Mouse (Mus musculus) intestine, embryonic 14.5 days (tissue): ENCODE data around the gene Rasgef1a. TPM values are rescaled to one million over a fixed set of nuclear protein-coding genes. Genes with fewer than 3 reads are reported as not detected.

Experiments used
- ATAC-seq: fragments of 200-750 bp; cut with Nextera tagmentation; replicated peaks from 2 replicates; pipeline ENCODE4 v1.8.0; 2017; ENCODE audit warnings: low read depth, moderate number of reproducible peaks, moderate TSS enrichment, moderate library complexity; ENCODE audit not compliant: low FRiP score, low TSS enrichment
- DNase-seq: peaks from one replicate; pipeline ENCODE4 v3.0.0-alpha.2; 2018; ENCODE audit warnings: low spot score
- H3K27ac ChIP-seq: fragments of 300-500 bp; sonication (generic); 2 replicates; pipeline ENCODE4 v1.5.1; 2014; ENCODE audit warnings: low read depth, mild to moderate bottlenecking, control low read depth
- H3K27me3 ChIP-seq: fragments of 300-500 bp; sonication (generic); replicated peaks from 2 replicates; pipeline ENCODE4 v1.6.1; 2014; ENCODE audit warnings: low read length, control low read depth; ENCODE audit not compliant: control insufficient read depth, insufficient read depth
- H3K36me3 ChIP-seq: fragments of 300-500 bp; sonication (generic); 2 replicates; pipeline ENCODE4 v1.6.1; 2014; ENCODE audit warnings: low read length, control low read depth; ENCODE audit not compliant: control insufficient read depth, insufficient read depth
- H3K4me1 ChIP-seq: fragments of 300-500 bp; sonication (generic); replicated peaks from 2 replicates; pipeline ENCODE4 v1.6.1; 2014; ENCODE audit warnings: low read length, control low read depth, mixed read lengths; ENCODE audit not compliant: control insufficient read depth, insufficient read depth
- H3K4me2 ChIP-seq: fragments of 300-500 bp; sonication (generic); 2 replicates; pipeline ENCODE4 v1.6.1; 2014; ENCODE audit warnings: low read length
- H3K4me3 ChIP-seq: fragments of 300-500 bp; sonication (generic); 2 replicates; pipeline ENCODE4 v1.5.1; 2014; ENCODE audit warnings: low read depth, low read length, control low read depth, mixed read lengths
- H3K9ac ChIP-seq: fragments of 300-500 bp; sonication (generic); 2 replicates; pipeline ENCODE4 v1.6.1; 2014; ENCODE audit warnings: mild to moderate bottlenecking, low read length
- H3K9me3 ChIP-seq: fragments of 300-500 bp; sonication (generic); 2 replicates; pipeline ENCODE4 v1.6.1; 2016; ENCODE audit warnings: low read length, control low read depth; ENCODE audit not compliant: control insufficient read depth
- WGBS: fragments of 180-500 bp; shearing (Covaris S2); extraction: QIAGEN DNeasy Blood & Tissue Kit; methylation state at CpG from one replicate; pipeline ENCODE4 v1.1.7; 2014; 5-methylcytosine and 5-hydroxymethylcytosine counted together
- polyA plus RNA-seq: library from polyadenylated mRNA; unstranded; fragments of >200 nt; fragmentation: Nextera tagmentation; extraction: Ambion mirVana; gene quantifications from 2 replicates; pipeline ENCODE4 v1.2.1, GENCODE M21; 2014

The Rasgef1a gene
- polyA plus RNA-seq, 1 experiment from 2014 or later: 0.05 TPM

GRCm38 (mm10) chr6:118036118-118036805, 25.0 kb downstream of the Rasgef1a start:
- no peak overlapping the region for H3K4me3 ChIP-seq
- 65% methylated on average over 9 of the region's 9 CpGs for WGBS
- no peaks in the 10 kb centered on the region for H3K4me1 ChIP-seq
- DNase-seq: no peak
- no peak overlapping the region for H3K27ac ChIP-seq
- no peaks in the 10 kb centered on the region for H3K9me3 ChIP-seq
- no peak overlapping the region for H3K4me2 ChIP-seq
- H3K36me3 ChIP-seq: no peaks in the 10 kb centered on the region
- ATAC-seq: no peak
- H3K9ac ChIP-seq: no peak overlapping the region
- H3K27me3 ChIP-seq: no peaks in the 10 kb centered on the region

- 68% methylated on average over 5 of the region's 5 CpGs for WGBS
- H3K9ac ChIP-seq: no peak overlapping the region
- no peak overlapping the region for H3K4me3 ChIP-seq
- H3K27me3 ChIP-seq: no peaks in the 10 kb centered on the region
- H3K9me3 ChIP-seq: no peaks in the 10 kb centered on the region
- H3K36me3 ChIP-seq: no peaks in the 10 kb centered on the region
- H3K4me2 ChIP-seq: no peak overlapping the region
- no peak overlapping the region for H3K27ac ChIP-seq
- ATAC-seq (no peak; the same call in 1 of the 2 replicates), DNase-seq (peak; percentile 52)
- H3K4me1 ChIP-seq: no peaks in the 10 kb centered on the region
These were observed 25.6 kb downstream of the Rasgef1a start for GRCm38 (mm10) chr6:118036866-118037265.

- H3K9me3 ChIP-seq: no peaks in the 10 kb centered on the region
- ATAC-seq: no peak
- H3K4me2 ChIP-seq: no peak overlapping the region
- no peaks in the 10 kb centered on the region for H3K27me3 ChIP-seq
- H3K36me3 ChIP-seq: no peaks in the 10 kb centered on the region
- H3K4me3 ChIP-seq: no peak overlapping the region
- no peaks in the 10 kb centered on the region for H3K4me1 ChIP-seq
- DNase-seq: no peak
- H3K27ac ChIP-seq: no peak overlapping the region
- 55% methylated on average over 4 of the region's 4 CpGs for WGBS
- H3K9ac ChIP-seq: no peak overlapping the region
These were observed 33.9 kb downstream of the Rasgef1a start for GRCm38 (mm10) chr6:118045180-118045579.

- H3K27me3 ChIP-seq: no peaks in the 10 kb centered on the region
- DNase-seq (no peak), ATAC-seq (no peak)
- H3K4me2 ChIP-seq: no peak overlapping the region
- H3K4me1 ChIP-seq: no peaks in the 10 kb centered on the region
- no peaks in the 10 kb centered on the region for H3K36me3 ChIP-seq
- no peak overlapping the region for H3K27ac ChIP-seq
- 61% methylated on average over 7 of the region's 7 CpGs for WGBS
- no peaks in the 10 kb centered on the region for H3K9me3 ChIP-seq
- no peak overlapping the region for H3K4me3 ChIP-seq
- no peak overlapping the region for H3K9ac ChIP-seq
These were observed 34.7 kb downstream of the Rasgef1a start for GRCm38 (mm10) chr6:118045892-118046291.

- Histone ChIP-seq H3K27me3 (no peaks in the 10 kb centered on the region), H3K4me1 (no peaks in the 10 kb centered on the region), H3K36me3 (no peaks in the 10 kb centered on the region), H3K9ac (no peak overlapping the region), H3K4me2 (no peak overlapping the region), H3K4me3 (no peak overlapping the region), H3K9me3 (no peaks in the 10 kb centered on the region), H3K27ac (no peak overlapping the region)
- ATAC-seq (no peak), DNase-seq (no peak)
- WGBS: 72% methylated on average over 3 of the region's 3 CpGs
These were observed 35.3 kb downstream of the Rasgef1a start for GRCm38 (mm10) chr6:118046511-118046910.

- no peaks in the 10 kb centered on the region for H3K9me3 ChIP-seq
- no peak overlapping the region for H3K4me2 ChIP-seq
- H3K9ac ChIP-seq: no peak overlapping the region
- no peaks in the 10 kb centered on the region for H3K36me3 ChIP-seq
- no peak overlapping the region for H3K4me3 ChIP-seq
- no peak overlapping the region for H3K27ac ChIP-seq
- no peaks in the 10 kb centered on the region for H3K27me3 ChIP-seq
- H3K4me1 ChIP-seq: no peaks in the 10 kb centered on the region
- DNase-seq (no peak), ATAC-seq (no peak)
These were observed 35.7 kb downstream of the Rasgef1a start for GRCm38 (mm10) chr6:118046924-118047323.

- no peaks in the 10 kb centered on the region for H3K36me3 ChIP-seq
- no peak overlapping the region for H3K27ac ChIP-seq
- no peaks in the 10 kb centered on the region for H3K27me3 ChIP-seq
- no peak for ATAC-seq
- H3K9ac ChIP-seq: no peak overlapping the region
- WGBS: 74% methylated on average over 4 of the region's 4 CpGs
- H3K9me3 ChIP-seq: no peaks in the 10 kb centered on the region
- H3K4me3 ChIP-seq: no peak overlapping the region
- no peaks in the 10 kb centered on the region for H3K4me1 ChIP-seq
- no peak for DNase-seq
- H3K4me2 ChIP-seq: no peak overlapping the region
These were observed 36.7 kb downstream of the Rasgef1a start for GRCm38 (mm10) chr6:118047811-118048505.

GRCm38 (mm10) chr6:118049776-118050175, 38.5 kb downstream of the Rasgef1a start:
- no peak for DNase-seq
- Histone ChIP-seq H3K9ac (no peak overlapping the region), H3K9me3 (no peaks in the 10 kb centered on the region), H3K4me3 (no peak overlapping the region), H3K27me3 (no peaks in the 10 kb centered on the region), H3K36me3 (no peaks in the 10 kb centered on the region), H3K4me2 (no peak overlapping the region), H3K4me1 (no peaks in the 10 kb centered on the region), H3K27ac (no peak overlapping the region)
- 85% methylated on average over 6 of the region's 6 CpGs for WGBS
- ATAC-seq: no peak

- H3K9ac ChIP-seq: no peak overlapping the region
- no peak for DNase-seq
- no peak overlapping the region for H3K4me3 ChIP-seq
- H3K27me3 ChIP-seq: no peaks in the 10 kb centered on the region
- H3K4me2 ChIP-seq: no peak overlapping the region
- H3K9me3 ChIP-seq: no peaks in the 10 kb centered on the region
- 71% methylated on average over 4 of the region's 4 CpGs for WGBS
- no peak overlapping the region for H3K27ac ChIP-seq
- no peaks in the 10 kb centered on the region for H3K4me1 ChIP-seq
- H3K36me3 ChIP-seq: no peaks in the 10 kb centered on the region
- no peak for ATAC-seq
These were observed 40.2 kb downstream of the Rasgef1a start for GRCm38 (mm10) chr6:118051474-118051873.
